Mouse (Mus musculus): ENCODE data around the gene B3gntl1.

GRCm38 (mm10) chr11:121710245-121710644 is 37.3 kb upstream of the B3gntl1 start:
- TF ChIP-seq CTCF (IDR thresholded peaks at IDR 0.05; ENCODE audit: low read depth, low read length) (no peak), POLR2A (IDR thresholded peaks at IDR 0.05; ENCODE audit: insufficient read depth, low read length) (no peak)

All from ES-Bruce4 (cell line).